Mouse (Mus musculus) cerebellum, adult 2 months (tissue): Measurements from ENCODE around the gene Mgat4c.

Experiments used
- CTCF ChIP-seq: fragments of 200-500 bp; IDR thresholded peaks from 2 replicates; pipeline ENCODE4 v1.5.1; 2011; ENCODE audit warnings: low read depth, mild to moderate bottlenecking, control low read depth, low read length, moderate library complexity, borderline replicate concordance; ENCODE audit not compliant: insufficient read depth
- POLR2A ChIP-seq: fragments of 200-500 bp; IDR thresholded peaks from 2 replicates; pipeline ENCODE4 v1.6.1; 2011; ENCODE audit warnings: low read length, control low read depth, borderline replicate concordance; ENCODE audit not compliant: insufficient read depth

- TF ChIP-seq CTCF, result no peak
- no peak for TF ChIP-seq POLR2A
These were observed 689.3 kb downstream of the Mgat4c start for GRCm38 (mm10) chr10:102370576-102370975.
